Mouse (Mus musculus) skeletal muscle tissue, postnatal 0 days (tissue): ENCODE measurements around the gene Agbl3. TPM values are rescaled to one million over a fixed set of nuclear protein-coding genes. Genes with fewer than 3 reads are reported as not detected.

Experiments
- polyA plus RNA-seq: library from polyadenylated mRNA; unstranded; fragments of >200 nt; fragmentation: Nextera tagmentation; extraction: Ambion mirVana; gene quantifications from 2 replicates; pipeline ENCODE4 v1.2.1, GENCODE M21; 2015

Gene Agbl3
- 6.7 and 9.2 TPM in 2 replicates for polyA plus RNA-seq

DNA sequence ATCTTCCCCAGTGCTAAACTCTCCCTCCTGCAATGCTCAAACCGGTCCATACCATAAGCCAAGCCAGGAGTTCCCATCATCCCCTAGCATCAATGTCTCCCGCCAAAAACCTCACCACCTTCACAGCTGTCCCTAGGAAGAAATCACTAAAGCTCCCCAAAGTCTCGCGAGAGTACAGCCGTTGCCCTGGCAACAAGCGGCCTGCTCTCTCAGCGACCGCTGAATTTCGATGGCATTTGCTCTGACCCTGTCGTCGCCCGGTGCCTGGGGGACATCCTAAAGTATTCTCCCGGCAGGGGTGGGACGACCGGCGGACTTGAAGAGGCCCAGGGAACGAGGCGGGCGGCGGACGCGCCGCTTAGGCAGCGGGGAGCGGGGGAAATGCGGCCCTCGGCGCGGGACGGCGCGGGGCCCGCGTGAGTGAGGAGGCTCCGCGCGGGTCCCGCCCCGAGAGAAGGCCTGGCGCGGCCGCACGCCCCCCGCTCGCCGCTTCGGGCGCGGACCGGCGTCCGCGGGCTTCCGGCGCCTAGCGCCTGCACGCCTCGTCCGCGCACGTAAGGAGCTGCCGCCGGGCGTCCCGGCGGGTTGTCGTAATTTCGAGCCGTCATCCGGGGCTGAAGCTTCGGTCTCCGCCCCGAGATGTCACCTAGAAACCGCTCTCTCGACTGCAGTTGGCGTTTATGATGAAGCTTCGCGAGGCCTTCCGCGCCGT lies at the start of gene Agbl3:
Gene Agbl3 (plus strand): TSS at position 202 of the 712 bp plus-strand sequence.

DNA sequence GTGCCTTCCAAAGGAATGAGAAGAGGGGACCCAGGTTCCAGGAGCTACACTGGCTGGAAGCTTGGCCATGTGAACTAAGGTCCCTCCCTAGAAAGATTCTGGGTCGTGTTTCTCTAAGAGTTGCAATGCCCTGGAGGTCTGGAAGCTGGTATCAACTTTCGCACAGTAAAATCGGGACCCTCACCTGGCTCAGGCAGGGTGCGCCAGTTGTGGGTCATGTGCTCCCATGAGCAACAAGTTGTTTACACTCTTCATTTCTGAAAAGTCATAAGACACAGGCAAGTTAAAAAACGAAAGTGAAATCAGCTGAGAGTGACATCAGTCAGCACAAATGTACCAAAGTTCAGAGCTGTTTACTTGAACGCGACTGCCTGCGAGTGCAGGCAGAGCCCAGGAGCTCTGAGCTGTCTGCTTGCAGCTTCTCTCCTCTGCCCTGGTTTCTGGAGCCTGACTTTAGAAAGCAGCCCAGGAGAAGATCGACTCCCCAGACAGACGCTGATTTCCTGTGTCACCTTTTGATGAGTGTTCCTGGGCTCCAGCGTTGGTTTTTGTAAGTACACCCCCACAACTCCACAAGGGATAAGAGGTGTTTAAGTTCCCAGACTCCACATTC lies 82.7 kb downstream of the Agbl3 start, which contains the start of gene Tmem140:
Gene Tmem140 (plus strand): TSS at position 356 of the 613 bp plus-strand sequence.

GRCm38 (mm10) chr6:34877509-34878321 lies 97.5 kb downstream of the Agbl3 start, which contains the start of gene Cyren:
TSS of gene Cyren (minus strand) at chr6:34878060.

Other genes with a start within 250 kb of the Agbl3 start
- 121 and 137 TPM in 2 replicates for gene Cald1, start 181.9 kb upstream of the Agbl3 start, polyA plus RNA-seq
- gene Tmem140, start 82.7 kb downstream of the Agbl3 start, polyA plus RNA-seq: 7.6 and 9.4 TPM in 2 replicates
- gene Cyren, start 97.6 kb downstream of the Agbl3 start, polyA plus RNA-seq: 5.3 and 5.4 TPM in 2 replicates
- gene Wdr91, start 130.4 kb downstream of the Agbl3 start, polyA plus RNA-seq: 5.9 and 6.1 TPM in 2 replicates
- not detected in 2 replicates for gene Stra8, start 139.7 kb downstream of the Agbl3 start, polyA plus RNA-seq
- gene Slc23a4, start 208.0 kb downstream of the Agbl3 start, polyA plus RNA-seq: 0.07 and 0.12 TPM in 2 replicates